Mouse (Mus musculus) bone marrow, adult 2 months (tissue): ENCODE measurements around the gene Inpp4a. TPM values are rescaled to one million over a fixed set of nuclear protein-coding genes. Genes with fewer than 3 reads are reported as not detected.

ENCODE experiments used
- H3K27ac ChIP-seq: fragments of 200-500 bp; 2 replicates; pipeline ENCODE4 v1.5.1; 2012; ENCODE audit warnings: low read depth, mild to moderate bottlenecking, control low read depth, inconsistent platforms, low read length; ENCODE audit not compliant: control insufficient read depth, poor library complexity, insufficient read depth
- H3K4me1 ChIP-seq: fragments of 200-500 bp; 2 replicates; pipeline ENCODE4 v1.6.1; 2011; ENCODE audit warnings: low read length; ENCODE audit not compliant: control insufficient read depth, insufficient read depth
- H3K4me3 ChIP-seq: fragments of 200-500 bp; replicated peaks from 2 replicates; pipeline ENCODE3; 2011; ENCODE audit warnings: mild to moderate bottlenecking, low read depth, low read length, control low read depth; ENCODE audit not compliant: control insufficient read depth
- CTCF ChIP-seq: fragments of 200-500 bp; IDR thresholded peaks from 2 replicates; pipeline ENCODE4 v1.5.1; 2011; ENCODE audit warnings: low read length, control low read depth; ENCODE audit not compliant: control insufficient read depth, insufficient read depth
- POLR2A ChIP-seq: fragments of 200-500 bp; IDR thresholded peaks from 2 replicates; pipeline ENCODE4 v1.6.1; 2011; ENCODE audit warnings: low read depth, mild to moderate bottlenecking, control low read depth, low read length, borderline replicate concordance; ENCODE audit not compliant: control insufficient read depth
- WGBS: fragments of 180-500 bp; shearing (Covaris S2); methylation state at CpG from one replicate; pipeline ENCODE4 v1.1.7; 2018; 5-methylcytosine and 5-hydroxymethylcytosine counted together
- polyA plus RNA-seq: library from polyadenylated mRNA; stranded (reverse); fragments of >200 nt; gene quantifications from 2 replicates; pipeline ENCODE4 v1.2.4, GENCODE M21; 2011; ENCODE audit warnings: low replicate concordance; ENCODE audit not compliant: missing spikeins, insufficient read depth, insufficient read length

Gene Inpp4a
- polyA plus RNA-seq: 16.9 and 33.4 TPM in 2 replicates

GRCm38 (mm10) chr1:37299540-37300491 is at the start of gene Inpp4a:
Gene Inpp4a (plus strand): TSS chr1:37299865.
- WGBS: under 1% methylated on average over 77 of the region's 77 CpGs
- peak within 1 kb of the TSS; percentile 86 for H3K4me3 ChIP-seq
- peak; percentile 51; the same call in 1 of the 2 replicates for TF ChIP-seq POLR2A
- TF ChIP-seq CTCF: no peak
- peak within 1 kb of the TSS; percentile 87 for H3K27ac ChIP-seq
- H3K4me1 ChIP-seq: no peaks in the 10 kb centered on the region

GRCm38 (mm10) chr1:37250643-37251310 is 48.9 kb upstream of the Inpp4a start:
- WGBS: 35% methylated on average over 5 of the region's 5 CpGs
- no peak for TF ChIP-seq POLR2A
- TF ChIP-seq CTCF: peak; percentile 78

GRCm38 (mm10) chr1:37258443-37258842 is 41.2 kb upstream of the Inpp4a start:
- H3K4me3 ChIP-seq: no peak overlapping the region
- H3K27ac ChIP-seq: no peak overlapping the region
- WGBS: 90% methylated on average over 2 of the region's 2 CpGs
- TF ChIP-seq POLR2A (no peak), CTCF (no peak)
- no peaks in the 10 kb centered on the region for H3K4me1 ChIP-seq

More at GRCm38 (mm10) chr1:37250643-37251310, 48.9 kb upstream of the Inpp4a start:
- Histone ChIP-seq H3K4me1 (no peaks in the 10 kb centered on the region), H3K27ac (no peak overlapping the region), H3K4me3 (no peak overlapping the region)

- no peak overlapping the region for H3K4me3 ChIP-seq
- 3% methylated on average over 7 of the region's 7 CpGs for WGBS
- H3K27ac ChIP-seq: no peak overlapping the region
- TF ChIP-seq CTCF: peak; percentile 66
- TF ChIP-seq POLR2A: no peak
- no peaks in the 10 kb centered on the region for H3K4me1 ChIP-seq
Measured at GRCm38 (mm10) chr1:37272464-37272863, 27.2 kb upstream of the Inpp4a start.

GRCm38 (mm10) chr1:37286556-37286955 is 13.1 kb upstream of the Inpp4a start:
- no peak overlapping the region for H3K27ac ChIP-seq
- H3K4me1 ChIP-seq: no peaks in the 10 kb centered on the region
- WGBS: 58% methylated on average over 7 of the region's 7 CpGs
- no peak overlapping the region for H3K4me3 ChIP-seq
- no peak for TF ChIP-seq POLR2A
- no peak for TF ChIP-seq CTCF

- TF ChIP-seq CTCF: no peak
- TF ChIP-seq POLR2A: no peak
- no peak overlapping the region for H3K27ac ChIP-seq
- 59% methylated on average over 1 of the region's 1 CpGs for WGBS
Measured at GRCm38 (mm10) chr1:37287748-37288147, 11.9 kb upstream of the Inpp4a start.

GRCm38 (mm10) chr1:37288181-37288935 is 11.3 kb upstream of the Inpp4a start:
- WGBS: 83% methylated on average over 11 of the region's 11 CpGs
- H3K27ac ChIP-seq: no peak overlapping the region
- H3K4me1 ChIP-seq: no peaks in the 10 kb centered on the region

More at GRCm38 (mm10) chr1:37287748-37288147, 11.9 kb upstream of the Inpp4a start:
- Histone ChIP-seq H3K4me3 (no peak overlapping the region), H3K4me1 (no peaks in the 10 kb centered on the region)

More at GRCm38 (mm10) chr1:37288181-37288935, 11.3 kb upstream of the Inpp4a start:
- TF ChIP-seq POLR2A: no peak
- TF ChIP-seq CTCF: no peak
- H3K4me3 ChIP-seq: no peak overlapping the region
